Mouse (Mus musculus): ENCODE results near the gene Tnpo2. TPM values are rescaled to one million over a fixed set of nuclear protein-coding genes. Genes with fewer than 3 reads are reported as not detected.

Tnpo2 gene
- total RNA-seq, 4 experiments from 2014 or later = 67.7 to 85.8 (median 73.5) TPM

- DNase-seq = no peak
Observed at GRCm38 (mm10) chr8:85027516-85027855, 9.2 kb upstream of the Tnpo2 start.

- DNase-seq = no peak
Observed at GRCm38 (mm10) chr8:85027922-85028321, 8.8 kb upstream of the Tnpo2 start.

- DNase-seq = no peak
Observed at GRCm38 (mm10) chr8:85029271-85029670, 7.4 kb upstream of the Tnpo2 start.

- DNase-seq = no peak
Observed at GRCm38 (mm10) chr8:85032622-85033311, 3.9 kb upstream of the Tnpo2 start.

GRCm38 (mm10) chr8:85033867-85034266, 2.8 kb upstream of the Tnpo2 start:
- no peak for DNase-seq

- DNase-seq = peak; percentile 71
Observed at GRCm38 (mm10) chr8:85034764-85035163, 2.0 kb upstream of the Tnpo2 start.

- DNase-seq = no peak
Observed at GRCm38 (mm10) chr8:85035165-85035727, 1.5 kb upstream of the Tnpo2 start.

- no peak for DNase-seq
Observed at GRCm38 (mm10) chr8:85035728-85036310, 896 bp upstream of the Tnpo2 start.

- no peak for DNase-seq
Observed at GRCm38 (mm10) chr8:85036381-85036717, 366 bp upstream of the Tnpo2 start.

- no peak for DNase-seq
Observed at GRCm38 (mm10) chr8:85037366-85037680, 608 bp downstream of the Tnpo2 start.

GRCm38 (mm10) chr8:85037681-85038531, 1.2 kb downstream of the Tnpo2 start:
- DNase-seq = no peak

- DNase-seq = no peak
Observed at GRCm38 (mm10) chr8:85043619-85044018, 6.9 kb downstream of the Tnpo2 start.

- no peak for DNase-seq
Observed at GRCm38 (mm10) chr8:85057367-85057766, 20.7 kb downstream of the Tnpo2 start.

GRCm38 (mm10) chr8:85059879-85060616, 23.3 kb downstream of the Tnpo2 start, which contains the start of gene Fbxw9:
TSS of gene Fbxw9 (plus strand) at chr8:85060055.
- DNase-seq = peak; percentile 87

- DNase-seq = no peak
Observed at GRCm38 (mm10) chr8:85062603-85063002, 25.9 kb downstream of the Tnpo2 start.

GRCm38 (mm10) chr8:85065213-85065612, 28.5 kb downstream of the Tnpo2 start:
- DNase-seq = no peak

GRCm38 (mm10) chr8:85067155-85067554, 30.4 kb downstream of the Tnpo2 start:
- no peak for DNase-seq

- no peak for DNase-seq
Observed at GRCm38 (mm10) chr8:85067982-85068381, 31.3 kb downstream of the Tnpo2 start, which contains the start of gene Gm5741. TSS of gene Gm5741 (minus strand) at chr8:85067982.

- no peak for DNase-seq
Observed at GRCm38 (mm10) chr8:85071041-85071440, 34.3 kb downstream of the Tnpo2 start.

GRCm38 (mm10) chr8:85071514-85072281, 35.0 kb downstream of the Tnpo2 start, which contains the start of gene Dhps:
TSS of gene Dhps (plus strand) at chr8:85071757.
- peak; percentile 90 for DNase-seq

- no peak for DNase-seq
Observed at GRCm38 (mm10) chr8:85072364-85072929, 35.7 kb downstream of the Tnpo2 start.
